Mouse (Mus musculus) limb, embryonic 15.5 days (tissue): ENCODE results near the gene Gsg1l. TPM values are rescaled to one million over a fixed set of nuclear protein-coding genes. Genes with fewer than 3 reads are reported as not detected.

Experiments used
- ATAC-seq: fragments of 200-750 bp; cut with Nextera tagmentation; 2 replicates; pipeline ENCODE4 v1.8.0; 2017; ENCODE audit warnings: low read depth, moderate TSS enrichment; ENCODE audit not compliant: insufficient number of reproducible peaks, low FRiP score, low TSS enrichment
- H3K27ac ChIP-seq: fragments of 300-500 bp; sonication (generic); 2 replicates; pipeline ENCODE4 v1.5.1; 2015; ENCODE audit warnings: moderate library complexity, mild to moderate bottlenecking, inconsistent platforms
- H3K27me3 ChIP-seq: fragments of 300-500 bp; sonication (generic); 2 replicates; pipeline ENCODE4 v1.6.1; 2015; ENCODE audit warnings: inconsistent platforms
- H3K36me3 ChIP-seq: fragments of 300-500 bp; sonication (generic); 2 replicates; pipeline ENCODE4 v1.6.1; 2015; ENCODE audit warnings: inconsistent platforms
- H3K4me1 ChIP-seq: fragments of 300-500 bp; sonication (generic); 2 replicates; pipeline ENCODE4 v1.6.1; 2015; ENCODE audit warnings: inconsistent platforms
- H3K4me2 ChIP-seq: fragments of 300-500 bp; sonication (generic); 2 replicates; pipeline ENCODE4 v1.6.1; 2015; ENCODE audit warnings: mild to moderate bottlenecking, inconsistent platforms
- H3K4me3 ChIP-seq: fragments of 300-500 bp; sonication (generic); 2 replicates; pipeline ENCODE4 v1.5.1; 2015; ENCODE audit warnings: mild to moderate bottlenecking, inconsistent platforms
- H3K9ac ChIP-seq: fragments of 300-500 bp; sonication (generic); 2 replicates; pipeline ENCODE4 v1.6.1; 2015; ENCODE audit warnings: inconsistent platforms
- H3K9me3 ChIP-seq: fragments of 300-500 bp; sonication (generic); 2 replicates; pipeline ENCODE4 v1.6.1; 2016; ENCODE audit warnings: inconsistent platforms
- WGBS: fragments of 180-500 bp; shearing (Covaris S2); methylation state at CpG from one replicate; pipeline ENCODE4 v1.1.7; 2015; 5-methylcytosine and 5-hydroxymethylcytosine counted together
- polyA plus RNA-seq: library from polyadenylated mRNA; unstranded; fragments of >200 nt; fragmentation: Nextera tagmentation; extraction: Ambion mirVana; gene quantifications from 2 replicates; pipeline ENCODE4 v1.2.1, GENCODE M21; 2015

Gene Gsg1l
- polyA plus RNA-seq, 1 experiment from 2014 or later, result 2.3 TPM

DNA sequence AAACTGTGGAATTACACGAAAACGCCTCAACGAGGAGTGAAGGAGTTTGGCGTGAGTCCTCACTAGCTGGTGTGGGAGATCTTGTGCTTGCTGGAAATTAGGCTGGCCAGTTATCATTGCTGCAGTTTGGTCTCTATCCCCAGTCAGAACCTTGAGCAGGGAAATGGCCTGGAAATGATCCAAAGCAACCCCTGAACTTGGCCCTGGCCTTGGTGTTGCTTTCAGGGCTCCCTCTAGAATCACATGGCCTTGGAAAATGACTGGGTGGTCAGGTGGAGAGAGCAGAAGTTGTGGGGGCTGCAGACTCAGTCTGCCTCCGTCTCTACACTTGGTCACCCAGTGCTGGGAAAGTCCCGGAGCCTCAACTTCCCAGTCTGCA is 210.0 kb downstream of the Gsg1l start:
- Histone ChIP-seq H3K27ac (0 out of 2 replicates have a peak overlapping the region, but pooled peaks have one; percentile 14), H3K9ac (no peak overlapping the region)
- 51% methylated on average over 6 of the region's 6 CpGs for WGBS

DNA sequence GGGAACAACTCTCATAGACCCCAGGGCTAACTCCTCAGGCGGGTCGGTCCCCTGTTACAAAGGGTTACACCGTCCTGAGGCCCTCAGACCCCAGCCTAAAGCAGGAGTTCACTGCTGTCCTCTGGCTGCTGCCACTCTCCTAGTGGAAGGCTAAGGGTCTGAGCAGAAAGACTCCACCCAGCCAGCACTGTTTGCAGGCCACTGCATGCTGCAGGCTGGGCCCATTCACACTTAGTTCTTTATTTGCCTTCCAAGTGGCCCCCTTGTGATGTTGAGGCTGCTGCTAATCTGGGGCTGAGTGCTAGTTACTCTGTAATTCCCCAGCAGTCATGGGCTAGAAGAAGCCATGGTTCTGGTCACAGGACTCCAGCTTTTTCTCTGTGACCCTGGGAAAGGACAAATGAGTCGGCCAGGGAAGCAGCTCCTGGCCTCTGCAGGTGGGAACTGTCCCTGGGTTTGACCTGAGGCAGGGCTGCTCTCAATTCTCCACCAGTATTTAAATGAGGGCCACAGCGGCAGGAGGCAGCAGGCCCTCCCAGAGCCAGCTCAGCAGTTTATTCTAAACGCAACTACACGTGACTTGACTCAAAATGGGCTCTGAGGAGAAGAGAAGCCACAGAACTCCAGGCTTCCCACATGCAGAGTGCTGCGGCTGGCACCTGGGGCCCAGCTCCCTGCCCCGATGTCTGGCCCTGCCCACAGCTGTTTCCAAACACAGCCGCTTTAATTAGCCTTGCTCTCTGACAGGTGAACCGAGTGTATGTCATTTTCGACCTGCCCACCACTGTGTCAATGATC is 210.6 kb downstream of the Gsg1l start:
- peaks cover 8% of the 10 kb centered on the region for H3K36me3 ChIP-seq
- WGBS, result 23% methylated on average over 12 of the region's 12 CpGs
- no peak overlapping the region for H3K4me3 ChIP-seq
- no peaks in the 10 kb centered on the region for H3K9me3 ChIP-seq
- H3K27ac ChIP-seq, result peak overlapping the region; percentile 14; the same call in 1 of the 2 replicates
- no peak overlapping the region for H3K4me2 ChIP-seq
- H3K4me1 ChIP-seq, result peaks cover 20% of the 10 kb centered on the region
- H3K9ac ChIP-seq, result no peak overlapping the region
- H3K27me3 ChIP-seq, result no peaks in the 10 kb centered on the region
- no peak for ATAC-seq

More for the DNA sequence above, 210.0 kb downstream of the Gsg1l start:
- no peak for ATAC-seq
- H3K9me3 ChIP-seq, result no peaks in the 10 kb centered on the region
- H3K4me3 ChIP-seq, result no peak overlapping the region
- H3K4me1 ChIP-seq, result peaks cover 20% of the 10 kb centered on the region
- H3K27me3 ChIP-seq, result no peaks in the 10 kb centered on the region
- no peak overlapping the region for H3K4me2 ChIP-seq
- H3K36me3 ChIP-seq, result 0 out of 2 replicates have a peak, but pooled peaks cover 7% of the 10 kb centered on the region

DNA sequence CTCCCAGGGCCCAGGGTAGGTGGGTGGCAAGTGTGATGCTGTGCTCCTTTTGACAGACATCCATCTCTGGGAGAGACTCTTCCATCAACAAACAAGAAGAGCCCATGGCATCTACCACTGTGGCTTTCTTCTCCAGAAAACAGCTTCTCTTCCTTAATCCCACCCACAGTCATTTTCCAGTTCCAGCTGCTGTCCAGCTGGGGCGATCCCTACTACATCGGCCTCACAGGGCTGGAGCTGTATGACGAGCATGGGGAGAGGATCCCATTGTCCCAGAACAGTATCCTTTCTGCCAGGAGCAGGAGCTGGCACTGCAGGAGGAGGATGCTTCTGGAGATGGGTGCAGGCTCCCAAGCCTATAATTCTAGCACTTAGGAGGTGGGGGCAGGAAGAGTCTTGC is 213.6 kb downstream of the Gsg1l start:
- peaks cover 11% of the 10 kb centered on the region for H3K4me1 ChIP-seq
- WGBS, result 66% methylated on average over 3 of the region's 3 CpGs

DNA sequence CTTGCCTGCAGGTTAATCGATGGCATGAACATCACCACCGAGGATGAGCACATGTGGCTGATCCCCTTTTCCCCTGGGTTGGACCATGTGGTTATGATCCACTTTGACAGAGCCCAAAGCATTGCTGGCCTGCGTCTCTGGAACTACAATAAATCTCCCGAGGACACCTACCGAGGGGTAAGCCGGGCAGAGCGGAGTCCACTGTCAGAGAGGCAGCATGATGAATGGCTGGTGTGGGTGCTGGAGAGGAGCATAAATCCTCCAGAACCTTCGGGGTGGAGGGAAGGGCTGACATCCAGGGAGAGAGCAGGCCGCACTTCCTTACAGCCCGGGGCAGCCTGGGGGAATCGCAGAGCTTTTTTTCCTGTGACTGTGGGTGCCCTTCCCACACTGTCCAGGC is 217.0 kb downstream of the Gsg1l start:
- Histone ChIP-seq H3K4me2 (no peak overlapping the region), H3K27ac (no peak overlapping the region), H3K9ac (no peak overlapping the region), H3K27me3 (no peaks in the 10 kb centered on the region), H3K36me3 (peaks cover 20% of the 10 kb centered on the region), H3K4me3 (no peak overlapping the region), H3K9me3 (no peaks in the 10 kb centered on the region), H3K4me1 (no peaks in the 10 kb centered on the region)
- WGBS, result 27% methylated on average over 11 of the region's 11 CpGs
- no peak for ATAC-seq

More for the DNA sequence above, 213.6 kb downstream of the Gsg1l start:
- Histone ChIP-seq H3K9me3 (no peaks in the 10 kb centered on the region), H3K27ac (no peak overlapping the region), H3K27me3 (no peaks in the 10 kb centered on the region), H3K4me3 (no peak overlapping the region), H3K9ac (no peak overlapping the region), H3K36me3 (peaks cover 17% of the 10 kb centered on the region), H3K4me2 (no peak overlapping the region)
- no peak for ATAC-seq

DNA sequence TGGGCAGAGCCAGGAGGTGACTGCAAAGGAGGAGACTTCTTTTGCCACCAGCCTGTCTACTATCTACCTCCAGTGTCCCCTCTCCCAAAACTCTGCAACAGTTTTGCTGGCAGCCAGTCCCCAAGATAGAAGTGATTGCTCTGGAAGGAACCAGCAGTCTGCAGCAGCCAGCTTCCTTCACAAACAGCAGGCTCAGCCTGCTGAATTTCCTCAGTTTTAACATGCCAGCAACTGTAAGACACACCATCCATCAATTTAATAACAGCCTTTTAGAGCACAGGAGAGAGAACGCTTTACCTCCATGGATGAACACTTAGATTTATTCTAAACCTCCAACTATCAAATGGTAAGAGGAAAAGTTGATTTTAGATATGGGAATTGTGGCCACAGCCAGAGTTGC is 218.2 kb downstream of the Gsg1l start:
- Histone ChIP-seq H3K27me3 (no peaks in the 10 kb centered on the region), H3K9me3 (no peaks in the 10 kb centered on the region), H3K4me2 (no peak overlapping the region), H3K9ac (no peak overlapping the region), H3K4me1 (no peaks in the 10 kb centered on the region), H3K27ac (no peak overlapping the region), H3K36me3 (peaks cover 17% of the 10 kb centered on the region), H3K4me3 (no peak overlapping the region)
- no peak for ATAC-seq
- 36% methylated on average over 1 of the region's 1 CpGs for WGBS

DNA sequence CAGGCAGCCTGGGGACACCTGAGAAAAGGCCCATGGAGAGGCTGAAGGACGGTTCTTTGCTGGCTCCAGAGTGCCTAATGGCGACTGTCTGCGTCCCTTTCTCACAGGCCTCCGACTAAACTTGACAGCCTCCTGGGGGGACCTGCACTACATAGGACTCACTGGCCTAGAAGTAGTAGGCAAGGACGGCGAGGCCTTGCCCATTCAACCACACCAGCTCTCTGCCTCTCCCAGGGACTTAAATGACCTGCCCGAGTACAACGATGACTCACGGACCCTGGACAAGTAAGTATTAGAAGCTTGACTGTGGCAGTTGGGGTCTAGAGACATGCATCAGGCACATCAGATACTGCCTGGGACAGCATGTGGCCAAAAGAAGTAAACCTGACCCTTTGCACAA is 221.8 kb downstream of the Gsg1l start:
- Histone ChIP-seq H3K27me3 (no peaks in the 10 kb centered on the region), H3K9ac (no peak overlapping the region), H3K4me2 (no peak overlapping the region), H3K9me3 (no peaks in the 10 kb centered on the region), H3K27ac (no peak overlapping the region), H3K4me3 (no peak overlapping the region), H3K36me3 (peaks cover 7% of the 10 kb centered on the region; the same call in 1 of the 2 replicates), H3K4me1 (no peaks in the 10 kb centered on the region)
- no peak for ATAC-seq
- 93% methylated on average over 9 of the region's 9 CpGs for WGBS

DNA sequence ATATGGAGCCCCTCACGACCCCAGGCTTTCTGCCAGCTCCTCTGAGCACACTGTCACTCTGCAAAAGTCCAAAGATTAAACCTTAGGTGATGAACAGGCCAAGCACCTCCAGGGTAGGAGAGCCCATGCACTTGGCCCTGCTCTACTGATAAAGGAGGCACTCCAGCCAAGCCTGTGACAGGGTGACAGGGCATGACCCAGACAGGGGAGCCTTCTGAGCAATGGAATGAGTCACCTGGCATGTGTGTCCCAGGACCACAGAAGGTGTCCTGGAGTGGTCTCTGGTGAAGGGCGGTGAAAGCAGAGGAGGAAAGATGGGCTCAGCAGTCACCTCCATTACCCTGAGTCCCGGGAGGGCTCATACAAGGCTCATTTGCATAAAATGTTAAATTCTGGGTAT is 222.6 kb downstream of the Gsg1l start:
- Histone ChIP-seq H3K4me2 (no peak overlapping the region), H3K9me3 (no peaks in the 10 kb centered on the region), H3K4me1 (no peaks in the 10 kb centered on the region), H3K9ac (no peak overlapping the region), H3K4me3 (no peak overlapping the region), H3K27me3 (no peaks in the 10 kb centered on the region), H3K27ac (no peak overlapping the region), H3K36me3 (peaks cover 5% of the 10 kb centered on the region; the same call in 1 of the 2 replicates)
- ATAC-seq, result no peak
- 71% methylated on average over 3 of the region's 3 CpGs for WGBS

DNA sequence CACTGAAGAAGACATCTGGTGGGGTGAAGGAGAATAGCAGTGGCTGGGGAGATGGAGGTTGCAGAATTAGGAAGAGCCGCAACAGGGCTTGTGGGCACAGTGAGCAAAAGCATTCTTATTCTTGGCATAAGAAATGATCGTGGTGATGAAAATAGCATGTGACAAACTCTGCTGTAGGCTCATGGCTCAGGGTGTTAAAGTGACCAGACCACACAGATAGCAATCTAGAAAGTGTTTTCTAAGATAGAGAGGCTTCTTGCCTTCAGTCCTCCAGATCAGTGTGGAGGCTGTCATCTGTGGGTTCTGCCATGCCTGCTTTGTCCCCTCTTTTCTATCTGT is 234.7 kb downstream of the Gsg1l start:
- no peak overlapping the region for H3K27ac ChIP-seq
- H3K9ac ChIP-seq, result no peak overlapping the region
- H3K4me2 ChIP-seq, result no peak overlapping the region
- H3K36me3 ChIP-seq, result peaks cover 29% of the 10 kb centered on the region
- ATAC-seq, result no peak
- H3K4me1 ChIP-seq, result peaks cover 8% of the 10 kb centered on the region; the same call in 1 of the 2 replicates
- 91% methylated on average over 2 of the region's 2 CpGs for WGBS
- H3K4me3 ChIP-seq, result no peak overlapping the region
- H3K27me3 ChIP-seq, result no peaks in the 10 kb centered on the region
- no peaks in the 10 kb centered on the region for H3K9me3 ChIP-seq

DNA sequence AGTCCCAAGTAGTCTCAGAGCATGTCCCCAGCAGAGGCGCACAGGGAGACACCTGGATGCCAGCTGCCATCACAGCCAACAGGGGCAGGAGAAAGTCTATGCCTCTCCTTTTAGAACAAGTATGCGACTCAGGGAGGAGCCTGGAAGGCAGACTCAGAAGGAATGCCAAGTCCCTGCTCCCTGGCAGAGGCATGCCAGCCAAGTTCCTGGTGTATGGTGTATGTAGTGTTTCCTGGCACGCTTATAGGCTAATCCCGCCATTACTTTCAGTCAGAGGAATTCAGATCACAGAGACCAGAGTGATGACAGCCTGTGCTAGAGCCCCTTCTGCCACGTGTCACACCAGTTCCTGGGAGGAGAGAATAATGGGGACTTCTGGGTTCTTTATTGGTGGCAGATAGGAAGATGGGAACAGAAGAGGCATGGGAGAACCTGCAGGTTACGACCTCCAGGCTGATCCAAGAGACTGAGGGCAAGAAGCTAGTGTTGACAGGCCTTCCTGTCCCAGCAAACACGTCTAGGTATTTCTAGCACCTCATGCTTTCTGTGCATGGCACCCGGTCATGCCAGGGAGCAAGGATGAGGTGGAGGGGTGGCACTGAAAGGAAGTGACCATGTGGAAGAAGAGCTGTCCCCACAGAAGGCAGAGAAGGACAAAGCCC is 235.2 kb downstream of the Gsg1l start:
- Histone ChIP-seq H3K4me2 (no peak overlapping the region), H3K27ac (no peak overlapping the region), H3K4me3 (no peak overlapping the region), H3K4me1 (peaks cover 8% of the 10 kb centered on the region; the same call in 1 of the 2 replicates), H3K36me3 (peaks cover 29% of the 10 kb centered on the region), H3K27me3 (no peaks in the 10 kb centered on the region), H3K9me3 (no peaks in the 10 kb centered on the region), H3K9ac (no peak overlapping the region)
- 67% methylated on average over 8 of the region's 8 CpGs for WGBS
- no peak for ATAC-seq

DNA sequence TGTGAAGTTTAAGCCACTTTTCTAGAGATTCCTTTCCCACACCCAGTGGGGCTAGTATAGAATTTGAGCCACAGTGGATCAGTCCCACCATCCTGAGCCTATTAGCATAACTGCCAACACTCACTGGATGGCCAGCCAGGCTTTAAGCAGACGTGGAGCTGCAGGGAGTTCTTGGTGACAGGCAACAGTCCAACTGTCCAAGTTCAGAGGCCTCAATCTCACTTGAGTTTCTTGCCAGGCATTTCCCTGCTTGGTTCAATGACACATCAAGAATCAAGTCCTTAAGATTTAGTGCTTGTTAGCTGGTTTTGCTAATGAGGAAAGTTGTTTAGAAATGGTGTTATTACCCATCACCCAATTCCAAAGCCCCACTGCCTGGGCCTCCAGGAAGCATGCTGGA is 236.6 kb downstream of the Gsg1l start:
- Histone ChIP-seq H3K27me3 (no peaks in the 10 kb centered on the region), H3K4me2 (no peak overlapping the region), H3K9me3 (no peaks in the 10 kb centered on the region), H3K9ac (no peak overlapping the region), H3K27ac (no peak overlapping the region), H3K4me3 (no peak overlapping the region), H3K36me3 (peaks cover 24% of the 10 kb centered on the region), H3K4me1 (peaks cover 8% of the 10 kb centered on the region; the same call in 1 of the 2 replicates)
- 41% methylated on average over 1 of the region's 1 CpGs for WGBS
- ATAC-seq, result no peak

DNA sequence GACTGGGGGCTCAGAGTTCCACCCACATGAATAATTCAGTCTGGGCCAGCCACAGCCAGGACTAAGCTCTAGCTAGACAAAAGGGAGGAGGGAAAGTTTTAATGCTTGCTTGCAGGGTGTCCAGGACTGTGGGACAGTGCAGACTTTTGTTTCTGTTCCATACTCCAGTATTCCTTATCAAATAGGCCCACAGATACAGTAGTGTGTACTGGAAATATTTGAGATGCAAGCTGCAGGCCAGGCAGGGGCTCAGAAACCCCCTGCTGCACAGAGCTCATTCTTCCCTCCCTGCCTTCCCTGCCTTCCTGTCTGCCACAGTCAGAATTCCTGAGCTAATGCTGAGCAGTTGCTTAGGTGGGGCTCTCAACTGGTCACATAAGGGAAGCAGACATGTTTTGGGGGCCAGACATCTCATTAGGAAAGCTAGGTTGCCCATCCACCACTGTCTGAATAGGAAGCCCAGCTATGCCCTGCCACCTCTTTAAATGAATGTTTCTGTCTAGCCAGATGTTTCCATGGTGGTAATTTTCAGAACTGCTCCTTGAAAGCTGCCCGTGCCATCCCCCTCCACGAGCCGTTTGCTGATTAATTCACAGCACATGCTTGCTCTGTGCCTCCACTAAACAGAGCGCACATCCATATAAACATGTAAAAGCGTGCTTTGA is 244.0 kb downstream of the Gsg1l start:
- Histone ChIP-seq H3K27ac (peak overlapping the region; percentile 55), H3K4me3 (no peak overlapping the region), H3K36me3 (peaks cover 5% of the 10 kb centered on the region; the same call in 1 of the 2 replicates), H3K4me2 (no peak overlapping the region), H3K9ac (no peak overlapping the region), H3K4me1 (peaks cover 20% of the 10 kb centered on the region), H3K27me3 (no peaks in the 10 kb centered on the region), H3K9me3 (no peaks in the 10 kb centered on the region)
- WGBS, result 27% methylated on average over 5 of the region's 5 CpGs
- ATAC-seq, result no peak

DNA sequence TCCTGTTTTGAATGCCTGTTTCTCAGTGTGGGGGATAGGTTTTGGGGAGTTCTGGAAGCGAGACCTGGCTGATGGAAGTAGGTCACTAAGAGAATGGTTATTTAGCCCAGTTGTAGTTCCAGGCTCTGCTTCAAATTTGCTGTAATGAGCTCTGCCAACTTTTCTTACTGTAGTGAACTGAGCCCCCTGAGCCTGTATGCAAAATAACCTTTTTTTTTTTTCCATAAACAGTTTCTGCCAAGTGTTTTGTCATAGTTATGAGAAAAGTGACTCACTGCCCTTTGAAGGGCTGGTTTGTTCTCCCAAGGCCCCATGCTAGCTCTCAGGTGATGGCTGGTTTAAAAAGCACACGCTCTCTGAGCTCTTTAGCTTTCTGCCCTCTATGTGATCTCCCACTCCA is 248.7 kb downstream of the Gsg1l start:
- Histone ChIP-seq H3K9ac (no peak overlapping the region), H3K4me1 (peaks cover 45% of the 10 kb centered on the region), H3K4me2 (no peak overlapping the region), H3K27me3 (no peaks in the 10 kb centered on the region), H3K9me3 (no peaks in the 10 kb centered on the region), H3K4me3 (no peak overlapping the region), H3K36me3 (no peaks in the 10 kb centered on the region), H3K27ac (no peak overlapping the region)
- WGBS, result 65% methylated on average over 2 of the region's 2 CpGs
- no peak for ATAC-seq
